In the genomic region with DNA sequence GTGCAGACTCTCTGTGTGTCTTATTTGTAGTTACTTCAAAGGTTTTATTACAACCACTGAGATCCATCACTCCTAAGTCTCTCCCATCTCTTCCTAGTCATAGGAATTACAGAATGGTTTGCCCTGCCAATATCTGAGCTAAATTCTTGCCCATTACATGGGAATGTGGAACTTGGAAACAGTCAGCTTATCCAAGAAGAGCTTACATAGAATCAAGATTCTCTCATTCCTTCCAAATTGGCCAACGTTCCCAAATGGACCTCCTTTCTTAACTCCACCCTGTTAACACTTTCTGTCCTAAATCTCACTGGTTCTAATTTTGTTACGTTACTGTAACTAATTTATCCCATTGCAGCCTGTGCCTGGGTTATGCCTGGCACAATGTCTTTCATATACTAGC, we compare ENCODE assay signal across 15 mouse cellular contexts. TPM values are rescaled to one million over a fixed set of nuclear protein-coding genes. Genes with fewer than 3 reads are reported as not detected.
"Had no signal": no experiment of that assay in that cellular context is flagged by ENCODE, and none has a peak within 500 bp of the region (broad histone marks: within the 10 kb centered on the region; RNA-seq: fewer than 3 reads in every experiment).

No protein-coding gene starts in this region.

- DNase-seq: liver, postnatal 0 days; lung, adult 2 months; lung, postnatal 14 days; lung, postnatal 36 days; right cerebral cortex, postnatal 14 days; spleen, adult 18-20 months; thymus, adult 2 months; thymus, postnatal 25 days had no signal

- H3K4me1 ChIP-seq: midbrain, embryonic 13.5 days; midbrain, embryonic 15.5 days; neural tube, embryonic 12.5 days had no signal

- H3K27ac ChIP-seq: lung, embryonic 15.5 days; macrophage; midbrain, embryonic 13.5 days; midbrain, embryonic 15.5 days; neural tube, embryonic 12.5 days had no signal

- H3K4me3 ChIP-seq: lung, embryonic 15.5 days; megakaryocyte, embryonic 14.5 days; midbrain, embryonic 13.5 days; midbrain, embryonic 15.5 days; neural tube, embryonic 12.5 days had no signal

- H3K36me3 ChIP-seq: lung, embryonic 15.5 days; midbrain, embryonic 13.5 days; midbrain, embryonic 15.5 days; neural tube, embryonic 12.5 days had no signal

- H3K27me3 ChIP-seq: lung, embryonic 15.5 days; megakaryocyte, embryonic 14.5 days; midbrain, embryonic 13.5 days; midbrain, embryonic 15.5 days; neural tube, embryonic 12.5 days had no signal

RNA-seq across cellular contexts. Expression of gene Car8, which starts 25.2 kb away (rescaled TPM):
- total RNA-seq: megakaryocyte progenitor cell, adult 5-6 weeks had no signal
- polyA plus RNA-seq: macrophage had no signal
